9 mouse cellular contexts compared by ENCODE assay signal in genomic region chr13:68597667-68598066, GRCm38 (mm10). TPM values are rescaled to one million over a fixed set of nuclear protein-coding genes. Genes with fewer than 3 reads are reported as not detected.
DNase-seq lines count a peak whose midpoint lies in the region; ATAC-seq and TF ChIP-seq lines count a peak whose summit lies in the region.
"Had no signal": no experiment of that assay in that cellular context is flagged by ENCODE, and none has a peak within 500 bp of the region (broad histone marks: within the 10 kb centered on the region; RNA-seq: fewer than 3 reads in every experiment).

No protein-coding gene starts in this region.

- peaks cover 6% of the 10 kb centered on the region; the same call in 1 of the 2 replicates for H3K4me1 ChIP-seq in forebrain, embryonic 13.5 days
- H3K4me1 ChIP-seq in limb, embryonic 13.5 days: peaks cover 14% of the 10 kb centered on the region
- H3K4me1 ChIP-seq in neural tube, embryonic 14.5 days (ENCODE audit: control insufficient read depth, insufficient read depth, low read length): no peaks in the 10 kb centered on the region

- WGBS in forebrain, embryonic 13.5 days: 12% methylated on average over 13 of the region's 13 CpGs
- WGBS in limb, embryonic 13.5 days: 13% methylated on average over 13 of the region's 13 CpGs
- 14% methylated on average over 13 of the region's 13 CpGs for WGBS in neural tube, embryonic 14.5 days

- H3K27me3 ChIP-seq in forebrain, embryonic 13.5 days: no peaks in the 10 kb centered on the region
- peaks cover 8% of the 10 kb centered on the region; the same call in 1 of the 2 replicates for H3K27me3 ChIP-seq in limb, embryonic 13.5 days
- no peaks in the 10 kb centered on the region for H3K27me3 ChIP-seq in neural tube, embryonic 14.5 days (ENCODE audit: control insufficient read depth, insufficient read depth, low read length)

- H3K9me3 ChIP-seq in forebrain, embryonic 13.5 days (replicated peaks): no peaks in the 10 kb centered on the region
- no peaks in the 10 kb centered on the region for H3K9me3 ChIP-seq in limb, embryonic 13.5 days
- H3K9me3 ChIP-seq in neural tube, embryonic 14.5 days (ENCODE audit: control insufficient read depth, low read length): no peaks in the 10 kb centered on the region

- peak; percentile 11; the same call in 1 of the 2 replicates for ATAC-seq in forebrain, embryonic 13.5 days
- 0 out of 2 replicates have a peak, but pooled peaks have one; percentile 8 for ATAC-seq in limb, embryonic 13.5 days (ENCODE audit: low FRiP score, low read depth)
- ATAC-seq in neural tube, embryonic 14.5 days (ENCODE audit: low read depth): peak; percentile 28; the same call in 1 of the 2 replicates

- peak overlapping the region; percentile 53 for H3K4me2 ChIP-seq in forebrain, embryonic 13.5 days
- peak overlapping the region; percentile 52 for H3K4me2 ChIP-seq in limb, embryonic 13.5 days (replicated peaks)
- H3K4me2 ChIP-seq in neural tube, embryonic 14.5 days (ENCODE audit: low read depth, low read length): peak overlapping the region; percentile 28

- no peak overlapping the region for H3K9ac ChIP-seq in forebrain, embryonic 13.5 days
- H3K9ac ChIP-seq in limb, embryonic 13.5 days: no peak overlapping the region; the same call in 1 of the 2 replicates
- no peak overlapping the region for H3K9ac ChIP-seq in neural tube, embryonic 14.5 days (replicated peaks; ENCODE audit: low read depth, low read length)

- TF ChIP-seq CTCF in left cerebral cortex, adult 2 months (IDR thresholded peaks at IDR 0.05): no peak

- peaks cover 7% of the 10 kb centered on the region for H3K36me3 ChIP-seq in forebrain, embryonic 13.5 days (ENCODE audit: poor library complexity, severe bottlenecking)
- peaks cover 5% of the 10 kb centered on the region for H3K36me3 ChIP-seq in limb, embryonic 13.5 days
- no peaks in the 10 kb centered on the region for H3K36me3 ChIP-seq in neural tube, embryonic 14.5 days (ENCODE audit: control insufficient read depth, insufficient read depth, low read length)

- peak overlapping the region; percentile 75 for H3K27ac ChIP-seq in left cerebral cortex, adult 2 months
- H3K27ac ChIP-seq in forebrain, embryonic 13.5 days: no peak overlapping the region
- no peak overlapping the region for H3K27ac ChIP-seq in limb, embryonic 13.5 days
- H3K27ac ChIP-seq in neural tube, embryonic 14.5 days (ENCODE audit: low read depth, low read length): no peak overlapping the region

- H3K4me3 ChIP-seq in left cerebral cortex, adult 2 months: peak overlapping the region; percentile 56
- H3K4me3 ChIP-seq in forebrain, embryonic 13.5 days: peak overlapping the region; percentile 24
- H3K4me3 ChIP-seq in limb, embryonic 13.5 days: peak overlapping the region; percentile 23
- H3K4me3 ChIP-seq in neural tube, embryonic 14.5 days (ENCODE audit: low read depth, low read length): peak overlapping the region; percentile 8; the same call in 1 of the 2 replicates
- H3K4me3 ChIP-seq: myocyte had no signal

- DNase-seq in left cerebral cortex, adult 2 months (ENCODE audit: extremely low spot score in 1 of 2, low spot score in 2 of 2): peak in 1 of 2 experiments; percentile 23
- DNase-seq in left cerebral cortex, postnatal 14 days (ENCODE audit: low spot score in 2 of 2): no peak
- DNase-seq in spleen, adult 18-20 months: no peak
- DNase-seq in right cerebral cortex, adult 2 months (ENCODE audit: low spot score in 2 of 2): no peak
- DNase-seq in gastrocnemius, postnatal 10 days: no peak

- intact Hi-C loops in left cerebral cortex, adult 2 months (cut with DNase I): loop anchor here (10.0 kb wide), 1 partner anchor 1007 kb away; no protein-coding TSS in a partner anchor
- intact Hi-C loops in left cerebral cortex, postnatal 14 days (cut with DNase I): loop anchor here (5.0 kb wide), 1 partner anchor 890 kb away; no protein-coding TSS in a partner anchor

RNA-seq across cellular contexts. Expression of gene 1700001L19Rik, which starts 0.4 kb away (rescaled TPM):
- 10 to 100 TPM; 19.9 to 22.0 TPM for total RNA-seq in left cerebral cortex, adult 2 months (2021)
- 10 to 100 TPM; 25.6 to 28.2 TPM for total RNA-seq in left cerebral cortex, postnatal 14 days (2021)
- 1.5 and 1.9 TPM in 2 replicates for polyA plus RNA-seq in forebrain, embryonic 13.5 days (2015; fragmentation: Nextera tagmentation; extraction: Ambion mirVana)
- polyA plus RNA-seq in limb, embryonic 13.5 days (2015; fragmentation: Nextera tagmentation; extraction: Ambion mirVana): 0.50 and 0.66 TPM in 2 replicates
- 4.3 and 5.3 TPM in 2 replicates for polyA plus RNA-seq in neural tube, embryonic 14.5 days (2014; fragmentation: Nextera tagmentation; extraction: Ambion mirVana)
- total RNA-seq in gastrocnemius, postnatal 10 days (2021): under 1 TPM in 1 of 2 experiments, not detected in 1; 0.25 TPM

RNA-seq across cellular contexts. Expression of gene Fastkd3, which starts 15.6 kb away (rescaled TPM):
- total RNA-seq in left cerebral cortex, adult 2 months (2021): 10 to 100 TPM; 14.9 to 18.9 TPM
- 10 to 100 TPM; 13.1 to 15.4 TPM for total RNA-seq in left cerebral cortex, postnatal 14 days (2021)
- polyA plus RNA-seq in forebrain, embryonic 13.5 days (2015; fragmentation: Nextera tagmentation; extraction: Ambion mirVana): 32.3 and 34.9 TPM in 2 replicates
- 32.4 and 38.1 TPM in 2 replicates for polyA plus RNA-seq in limb, embryonic 13.5 days (2015; fragmentation: Nextera tagmentation; extraction: Ambion mirVana)
- polyA plus RNA-seq in neural tube, embryonic 14.5 days (2014; fragmentation: Nextera tagmentation; extraction: Ambion mirVana): 23.7 and 28.2 TPM in 2 replicates
- 1 to 10 TPM; 6.6 to 8.1 TPM for total RNA-seq in gastrocnemius, postnatal 10 days (2021)

RNA-seq across cellular contexts. Expression of gene Mtrr, which starts 15.7 kb away (rescaled TPM):
- 10 to 100 TPM; 14.8 to 15.5 TPM for total RNA-seq in left cerebral cortex, adult 2 months (2021)
- total RNA-seq in left cerebral cortex, postnatal 14 days (2021): 10 to 100 TPM; 10.3 to 16.5 TPM
- 13.0 and 13.3 TPM in 2 replicates for polyA plus RNA-seq in forebrain, embryonic 13.5 days (2015; fragmentation: Nextera tagmentation; extraction: Ambion mirVana)
- polyA plus RNA-seq in limb, embryonic 13.5 days (2015; fragmentation: Nextera tagmentation; extraction: Ambion mirVana): 19.3 and 23.1 TPM in 2 replicates
- polyA plus RNA-seq in neural tube, embryonic 14.5 days (2014; fragmentation: Nextera tagmentation; extraction: Ambion mirVana): 12.0 and 14.8 TPM in 2 replicates
- total RNA-seq in gastrocnemius, postnatal 10 days (2021): 10 to 100 TPM; 19.1 to 21.9 TPM

Comparison
In these comparisons a context has a peak if more than half of its experiments do, and no peak if none do; other contexts are left out.
1. RNA of gene 1700001L19Rik, which starts 0.4 kb away (total RNA-seq): 25.6 to 28.2 TPM in left cerebral cortex, postnatal 14 days and 19.9 to 22.0 TPM in left cerebral cortex, adult 2 months; 0.25 TPM in gastrocnemius, postnatal 10 days; every median in the first group is over 10 times any median in the second.
2. Peak in every context shown above with its lines, with median percentiles within 50 percentile points of each other: H3K4me3 ChIP-seq, ATAC-seq and H3K4me2 ChIP-seq.